Mouse (Mus musculus): ENCODE measurements around the gene Tldc2.

- TF ChIP-seq CTCF (conservative IDR thresholded peaks at IDR 0.05 in 1 of 2, IDR thresholded peaks at IDR 0.05 in 1 of 2; ENCODE audit: low read depth in 2 of 2, low read length in 2 of 2) (no peak), NELFE (IDR thresholded peaks at IDR 0.05; ENCODE audit: low read depth, low read length) (no peak), GABPA (IDR thresholded peaks at IDR 0.05; ENCODE audit: insufficient replicate concordance, low read depth, low read length) (no peak), POLR2A (IDR thresholded peaks at IDR 0.05; ENCODE audit: low read depth, low read length) (no peak), ELF1 (IDR thresholded peaks at IDR 0.05; ENCODE audit: low read depth, low read length) (no peak), UBTF (IDR thresholded peaks at IDR 0.05; ENCODE audit: low read depth, low read length) (no peak), EP300 (IDR thresholded peaks at IDR 0.05; ENCODE audit: low read length) (no peak)
These were observed 34.4 kb upstream of the Tldc2 start for GRCm38 (mm10) chr2:157052448-157052847.

Data from CH12.LX (cell line).